Mouse (Mus musculus): ENCODE data around the gene Sfxn1.
A peak's percentile ranks its signal among the peaks of the same experiment; 100 is the strongest.

The Sfxn1 gene

DNA sequence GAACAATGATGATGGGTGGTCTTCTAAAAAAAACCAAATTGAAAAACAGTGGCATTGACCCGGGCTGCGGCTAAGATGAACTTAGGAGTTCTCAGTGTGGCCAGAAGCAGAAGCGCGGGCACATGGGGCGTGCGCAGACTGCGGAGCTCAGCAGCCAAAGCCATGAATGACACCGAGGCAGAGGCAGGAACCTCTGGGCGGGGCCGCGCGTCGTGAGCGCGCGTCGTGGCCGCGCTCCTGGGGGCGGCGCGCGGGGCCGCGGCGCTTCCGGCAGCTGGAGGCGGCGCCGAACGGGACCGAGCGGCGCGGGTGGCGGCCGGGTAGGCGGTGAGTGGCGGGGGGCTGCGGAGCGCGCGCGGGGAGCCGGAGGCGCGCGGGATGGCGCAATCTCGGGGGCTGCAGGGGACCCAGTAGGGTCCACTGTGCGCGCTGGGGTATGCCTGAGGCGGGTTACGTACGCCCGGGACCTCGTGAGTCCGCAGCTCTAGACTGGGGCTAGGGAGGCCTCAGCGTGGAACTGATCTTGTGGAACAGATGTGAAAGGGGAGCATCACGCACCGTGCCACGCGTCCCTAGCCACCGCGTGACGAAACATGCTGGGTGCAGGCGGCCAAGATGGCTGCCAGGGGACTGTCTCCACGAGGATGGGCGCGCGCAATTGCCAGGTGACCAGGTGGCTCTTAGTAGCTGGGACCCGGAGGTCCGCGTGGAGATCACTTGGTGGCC is at the start of gene Sfxn1:
TSS of gene Sfxn1 (plus strand) at position 264 of the 726 bp plus-strand sequence.
- peak; percentile 53 to 79 for DNase-seq (ENCODE audit: low spot score in 2 of 2)

DNA sequence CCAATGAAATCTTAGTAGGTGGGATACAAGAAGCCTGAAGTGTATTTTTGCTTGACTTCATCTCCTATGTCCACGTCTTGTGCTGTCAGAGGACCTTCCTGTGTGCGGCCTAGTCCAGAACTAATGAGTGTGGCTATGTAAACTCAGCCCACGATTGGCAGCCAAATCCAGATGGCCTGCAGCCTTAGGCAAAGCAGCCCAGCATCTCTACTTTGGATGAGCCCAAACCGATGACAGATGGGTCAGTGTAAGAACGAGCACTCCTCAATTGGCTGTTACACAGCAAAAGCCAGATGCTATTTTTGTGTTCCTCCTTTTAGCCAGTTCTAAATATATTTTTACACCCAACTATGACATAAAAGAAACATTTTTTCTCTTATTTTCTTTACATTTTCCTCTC is 48.4 kb upstream of the Sfxn1 start:
- DNase-seq (ENCODE audit: low spot score in 2 of 2), result no peak

DNA sequence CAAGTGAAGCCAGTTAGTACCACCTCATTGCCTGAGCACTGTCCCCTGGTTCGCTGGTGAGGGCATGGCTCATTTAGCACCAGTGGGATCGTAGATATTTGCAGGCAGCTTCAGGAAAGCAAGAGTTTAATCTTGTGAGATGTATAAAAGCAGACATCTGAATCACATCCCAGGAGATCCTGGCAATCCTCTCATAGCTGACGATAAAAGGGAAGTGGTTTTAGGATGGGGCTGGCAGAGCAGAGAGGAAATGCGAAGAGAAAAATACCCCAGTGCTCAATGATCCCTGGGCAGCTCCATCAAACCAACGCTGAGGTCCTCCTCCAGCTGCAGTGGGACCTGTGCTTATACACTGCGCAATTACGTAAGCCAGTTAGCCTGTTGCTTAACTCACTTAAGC is 44.6 kb upstream of the Sfxn1 start:
- no peak for DNase-seq (ENCODE audit: low spot score in 2 of 2)

DNA sequence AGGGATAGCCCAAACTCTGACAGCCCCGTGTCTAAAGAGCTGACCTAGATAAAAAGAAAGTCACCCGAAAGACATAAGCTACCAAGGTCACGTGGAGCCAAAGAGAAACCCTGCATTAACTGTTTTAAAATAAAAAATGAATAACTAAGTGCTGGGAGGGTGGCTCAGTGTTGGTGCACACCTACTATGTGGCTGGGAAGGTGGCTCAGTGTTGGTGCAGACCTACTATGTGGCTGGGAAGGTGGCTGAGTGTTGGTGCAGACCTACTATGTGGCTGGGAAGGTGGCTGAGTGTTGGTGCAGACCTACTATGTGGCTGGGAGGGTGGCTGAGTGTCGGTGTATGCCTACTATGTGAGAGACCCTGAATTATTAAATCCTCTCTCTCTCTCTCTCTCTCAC is 38.0 kb upstream of the Sfxn1 start:
- DNase-seq (ENCODE audit: low spot score in 2 of 2), result no peak

DNA sequence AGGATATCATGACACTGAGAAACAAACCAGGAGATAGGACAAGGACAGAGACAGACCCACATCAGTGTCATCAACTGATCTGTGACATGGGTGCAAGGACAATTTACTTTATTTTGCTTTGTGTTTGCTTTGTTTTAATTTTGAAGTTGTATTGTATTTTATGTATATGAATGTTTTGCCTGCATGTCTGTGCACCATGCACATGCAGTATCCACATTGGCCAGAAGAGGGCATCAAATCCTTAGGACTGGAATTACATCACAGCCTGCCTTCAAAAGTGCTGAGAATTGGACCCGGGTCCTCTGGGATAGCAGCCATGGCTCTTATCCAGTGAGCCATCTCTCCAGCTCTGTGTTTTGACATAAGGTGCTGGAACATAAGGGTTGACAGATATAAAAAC is 36.1 kb upstream of the Sfxn1 start:
- no peak for DNase-seq (ENCODE audit: low spot score in 2 of 2)

DNA sequence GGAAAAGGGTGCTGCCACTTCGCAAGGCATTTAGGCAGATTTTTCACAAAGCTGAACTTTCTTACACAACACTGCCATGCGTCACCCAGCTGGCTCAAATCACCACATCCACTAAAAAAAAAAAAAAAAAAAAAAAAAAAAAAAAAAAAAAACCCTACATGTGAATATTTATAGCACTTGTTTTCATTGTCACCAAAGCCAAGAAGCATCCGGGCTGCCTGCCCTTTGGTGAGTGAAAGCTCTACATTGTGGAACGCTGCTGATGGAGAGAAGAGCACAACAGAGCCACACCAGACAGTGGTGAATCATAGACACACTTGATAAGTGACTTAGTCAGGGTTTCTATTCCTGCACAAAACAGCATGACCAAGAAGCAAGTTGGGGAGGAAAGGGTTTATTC is 33.7 kb upstream of the Sfxn1 start:
- no peak for DNase-seq (ENCODE audit: low spot score in 2 of 2)

DNA sequence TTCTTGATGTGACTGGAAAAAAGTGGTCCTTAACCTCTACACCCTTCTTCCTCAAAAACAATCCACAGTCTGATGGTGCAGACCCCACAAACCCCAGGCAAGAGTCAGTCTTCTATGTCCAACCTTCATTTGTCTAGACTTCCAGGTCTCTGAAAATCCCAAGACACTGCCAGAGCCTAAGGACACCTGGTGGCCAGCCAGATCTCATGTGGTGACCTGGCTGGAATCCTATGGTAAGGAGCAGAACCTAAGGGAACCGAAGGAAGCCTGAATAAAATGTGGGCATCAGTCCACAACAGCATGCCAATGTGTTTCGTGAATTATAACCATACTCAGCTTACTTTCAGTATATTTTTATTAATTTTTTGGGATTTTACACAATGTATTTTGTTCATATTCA is 31.4 kb upstream of the Sfxn1 start:
- DNase-seq (ENCODE audit: low spot score in 2 of 2), result no peak

DNA sequence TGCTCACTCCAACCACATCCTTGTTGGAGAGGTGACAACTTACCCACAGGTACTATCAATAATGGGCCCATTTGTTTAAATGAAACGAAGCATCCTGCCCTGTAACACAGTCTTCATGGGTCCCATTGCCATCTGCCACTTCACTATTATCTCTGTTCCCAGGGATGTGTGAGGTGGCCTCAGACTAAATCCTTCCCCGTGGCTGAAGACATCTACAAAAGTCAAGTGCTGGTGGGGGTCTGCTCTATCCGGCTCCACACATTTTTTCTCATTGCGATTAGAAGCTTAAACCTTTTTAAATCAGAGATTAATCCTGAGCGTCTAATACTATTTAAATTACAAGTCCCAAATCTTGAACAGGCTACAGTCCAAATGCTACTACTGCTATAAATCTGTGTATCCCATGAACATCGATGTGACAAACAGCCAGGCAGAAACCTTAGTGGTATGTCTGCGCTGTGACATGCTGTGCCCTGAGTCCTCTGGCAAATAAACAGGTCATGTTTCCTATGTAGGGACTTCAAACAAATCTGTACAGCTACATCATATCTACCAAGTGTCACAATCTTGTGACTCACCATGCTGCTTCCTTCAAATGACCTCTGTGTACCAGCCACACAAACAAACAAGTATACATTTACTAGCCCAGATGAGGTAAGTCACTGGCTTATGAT is 22.9 kb upstream of the Sfxn1 start:
- no peak for DNase-seq (ENCODE audit: low spot score in 2 of 2)

DNA sequence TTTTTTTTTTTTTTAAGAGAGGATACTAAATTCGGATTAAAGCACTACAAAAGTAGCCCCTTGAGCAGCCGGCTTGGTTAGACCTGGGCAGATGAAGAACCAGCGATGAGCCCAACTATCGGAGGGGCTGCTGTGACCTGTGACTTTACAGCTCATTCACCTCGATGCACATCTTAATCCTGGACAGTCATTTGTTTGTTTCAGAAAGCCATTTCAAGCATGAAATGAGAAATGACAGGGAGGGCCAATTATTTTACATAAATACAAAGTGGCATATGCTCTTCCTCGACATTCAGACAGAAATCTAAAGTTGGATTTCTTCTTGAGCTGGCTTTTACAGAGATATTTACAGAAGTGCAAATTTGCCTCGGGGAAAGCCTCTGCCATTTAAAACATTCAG is 20.0 kb upstream of the Sfxn1 start:
- DNase-seq (ENCODE audit: low spot score in 2 of 2), result no peak

DNA sequence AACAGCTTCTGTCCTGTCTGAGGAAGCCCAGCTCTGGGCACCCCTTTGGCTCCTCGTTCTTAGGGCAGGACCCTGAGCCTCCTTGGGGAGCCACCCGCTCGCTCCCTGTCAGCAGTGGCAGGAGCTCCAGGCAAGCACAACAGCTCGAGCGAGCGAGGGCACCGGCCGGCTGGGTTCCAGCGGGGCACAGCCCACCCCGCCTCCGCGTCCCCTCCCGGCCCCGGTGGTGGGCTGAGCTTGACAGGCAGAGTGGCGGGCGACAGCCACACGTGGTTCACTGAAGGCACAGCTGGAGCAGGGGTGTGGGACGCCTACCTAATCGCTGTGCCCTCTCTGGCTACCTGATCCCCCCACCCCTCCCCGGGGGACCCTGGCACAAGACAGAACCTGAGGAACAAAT is 16.7 kb upstream of the Sfxn1 start:
- no peak for DNase-seq (ENCODE audit: low spot score in 2 of 2)

DNA sequence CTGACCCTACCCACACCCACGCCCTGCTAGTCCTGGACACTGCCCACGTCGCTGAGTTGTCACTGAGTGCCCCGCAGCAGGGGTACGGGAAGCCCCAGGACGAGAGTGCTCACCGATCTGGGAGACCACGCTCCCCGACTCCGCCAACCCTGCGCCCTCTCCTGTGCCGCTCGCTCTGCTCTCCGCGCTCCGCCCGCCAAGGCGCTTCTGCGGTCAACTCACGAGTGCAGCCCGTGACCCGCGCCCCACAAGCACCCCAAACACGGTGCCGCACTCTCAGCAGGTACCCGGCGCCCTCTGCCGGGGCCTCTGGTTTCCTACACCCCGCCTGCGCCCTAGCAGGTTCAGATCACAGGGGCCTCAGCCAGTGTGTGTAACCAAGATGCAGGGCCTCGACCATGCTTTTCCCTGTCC is 16.2 kb upstream of the Sfxn1 start, which contains the start of gene Drd1:
TSS of gene Drd1 (minus strand) at position 258 of the 414 bp plus-strand sequence.
- DNase-seq (ENCODE audit: low spot score in 2 of 2), result peak; percentile 16 to 69

DNA sequence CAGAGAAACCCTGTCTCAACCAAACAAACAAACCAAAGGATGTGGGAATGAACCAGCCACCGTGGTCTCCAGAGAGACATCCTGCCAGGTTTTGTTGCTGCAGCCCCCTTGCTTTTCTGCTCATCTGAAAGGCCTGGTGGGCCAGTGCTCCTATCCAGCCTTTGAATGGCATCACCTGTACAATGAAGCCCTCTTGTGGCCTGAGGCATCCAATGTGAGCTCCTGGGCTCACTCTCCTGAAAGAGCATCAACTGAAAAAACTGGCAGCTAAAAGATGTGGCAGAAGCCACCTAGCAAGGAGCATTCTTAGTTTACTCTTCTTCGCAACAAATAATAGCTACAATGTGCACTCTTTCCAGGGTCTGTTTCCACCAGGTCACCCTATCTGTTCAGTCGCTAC is 9.6 kb upstream of the Sfxn1 start:
- DNase-seq (ENCODE audit: low spot score in 2 of 2), result no peak

DNA sequence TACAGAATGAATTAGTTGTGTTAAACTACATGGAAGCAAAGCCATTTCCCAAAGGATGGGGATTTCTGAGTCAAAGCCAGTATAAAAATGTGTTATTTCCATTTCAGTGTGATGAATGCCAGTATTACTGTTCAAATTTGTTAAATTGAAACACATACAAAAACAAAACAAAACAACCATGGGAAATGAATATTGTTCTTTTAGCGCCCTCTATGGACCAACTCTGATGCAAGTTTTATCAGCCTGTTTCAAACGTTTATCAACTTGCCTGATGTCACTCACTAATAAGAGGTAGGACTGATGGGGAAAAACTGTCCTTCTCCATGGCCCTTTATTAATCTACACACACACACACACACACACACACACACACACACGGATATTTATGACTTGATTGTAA is 8.4 kb upstream of the Sfxn1 start:
- DNase-seq (ENCODE audit: low spot score in 2 of 2), result no peak

DNA sequence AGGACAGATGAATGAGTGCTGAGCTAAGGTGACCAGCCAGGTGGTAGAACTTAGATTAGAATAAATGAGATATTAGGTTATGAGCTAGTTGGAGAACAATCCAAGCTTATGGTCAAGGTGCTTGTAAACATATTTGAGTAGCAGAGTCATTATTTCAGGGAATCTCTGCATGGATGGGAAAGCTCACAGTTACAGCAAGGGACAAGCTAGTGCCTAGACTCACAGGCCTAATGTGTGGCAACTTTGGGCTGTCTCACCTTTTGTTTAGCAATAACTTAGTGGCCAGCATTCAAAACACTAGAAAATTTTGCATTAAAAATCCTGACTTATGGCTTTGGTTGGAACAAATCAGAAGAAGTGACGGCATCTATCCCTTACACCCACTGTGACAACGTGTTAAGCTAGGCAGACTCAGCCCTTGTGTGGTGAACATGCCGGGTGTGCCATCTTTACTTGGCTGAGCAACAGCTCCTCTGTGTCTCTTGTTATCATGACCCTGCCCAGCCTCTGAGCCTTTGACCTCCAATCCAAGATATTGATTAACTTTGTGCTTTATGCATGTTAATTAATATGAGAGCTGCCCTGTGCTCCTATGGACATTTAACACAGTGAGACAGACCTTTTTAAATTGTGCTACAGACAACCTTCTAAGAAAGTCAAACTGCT is 5.5 kb upstream of the Sfxn1 start:
- no peak for DNase-seq (ENCODE audit: low spot score in 2 of 2)

DNA sequence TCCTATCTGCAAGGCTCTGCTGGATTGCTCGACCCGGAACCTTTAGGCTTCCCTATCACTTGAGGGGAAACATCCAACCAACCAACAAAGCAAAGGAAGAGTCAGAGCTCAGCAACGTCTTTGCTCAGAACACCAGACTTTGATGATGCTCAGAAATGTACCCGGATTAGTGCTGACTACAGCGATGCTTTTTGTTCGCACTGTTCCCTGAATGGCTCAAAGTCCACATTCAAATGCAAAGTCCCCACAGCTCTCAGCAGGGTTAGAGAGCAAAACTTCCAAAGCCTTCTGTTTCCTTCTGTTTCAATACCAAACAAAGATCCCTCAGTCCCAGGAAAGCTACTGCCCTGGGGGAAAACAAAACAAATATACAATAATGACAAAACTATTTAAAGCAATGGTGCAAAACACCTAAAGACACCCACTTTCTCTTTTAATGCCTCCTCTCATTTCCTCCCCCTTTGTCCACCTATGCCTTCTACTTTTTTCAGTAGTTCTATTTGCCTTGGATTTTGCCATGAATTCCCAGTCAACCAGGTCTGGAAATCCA is 4.0 kb upstream of the Sfxn1 start:
- no peak for DNase-seq (ENCODE audit: low spot score in 2 of 2)

DNA sequence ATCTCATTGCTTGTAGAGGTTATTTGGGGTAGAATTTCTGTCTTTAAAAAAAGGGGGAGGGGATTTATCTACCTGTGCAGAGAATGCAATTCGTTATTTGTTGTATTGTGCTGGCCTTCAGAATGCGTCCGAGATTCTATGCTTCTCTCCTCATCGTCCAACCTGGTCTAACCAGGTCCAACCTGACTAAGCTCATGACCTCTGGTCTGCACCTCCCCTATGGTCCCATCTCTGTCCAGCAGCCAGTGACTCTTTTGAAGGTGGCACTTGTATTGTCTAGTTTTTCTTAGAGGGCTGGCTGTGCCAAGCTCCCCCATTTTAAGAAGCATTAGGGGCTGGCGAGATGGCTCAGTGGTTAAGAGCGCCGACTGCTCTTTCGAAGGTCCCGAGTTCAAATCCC is 658 bp upstream of the Sfxn1 start:
- no peak for DNase-seq (ENCODE audit: low spot score in 2 of 2)

DNA sequence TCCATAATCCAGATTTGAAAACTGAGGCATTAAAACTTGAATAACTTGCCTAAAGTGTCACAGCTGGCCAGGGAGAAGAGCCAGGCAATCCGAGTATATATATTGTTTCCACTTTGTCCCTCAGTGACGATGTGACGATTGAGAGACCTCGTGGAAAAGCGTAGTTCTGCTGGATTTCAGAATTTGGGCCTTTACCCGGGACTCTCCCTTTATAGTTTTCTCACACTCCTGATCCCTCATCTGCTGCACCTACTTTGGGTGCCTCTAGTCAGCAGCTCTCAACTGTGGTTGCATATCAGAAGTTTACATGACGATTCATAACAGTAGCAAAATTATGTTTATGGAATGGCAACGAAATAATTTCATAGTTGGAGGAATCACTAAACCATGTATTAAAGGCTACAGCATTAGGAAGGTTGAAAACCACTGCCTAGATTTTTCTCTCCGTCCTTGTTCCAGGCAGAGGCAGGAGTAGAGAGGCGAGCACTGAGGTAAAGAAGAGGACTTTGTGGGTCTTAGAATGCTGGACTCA is 923 bp downstream of the Sfxn1 start:
- DNase-seq (ENCODE audit: low spot score in 2 of 2), result peak in 1 of 2 experiments; percentile 10

DNA sequence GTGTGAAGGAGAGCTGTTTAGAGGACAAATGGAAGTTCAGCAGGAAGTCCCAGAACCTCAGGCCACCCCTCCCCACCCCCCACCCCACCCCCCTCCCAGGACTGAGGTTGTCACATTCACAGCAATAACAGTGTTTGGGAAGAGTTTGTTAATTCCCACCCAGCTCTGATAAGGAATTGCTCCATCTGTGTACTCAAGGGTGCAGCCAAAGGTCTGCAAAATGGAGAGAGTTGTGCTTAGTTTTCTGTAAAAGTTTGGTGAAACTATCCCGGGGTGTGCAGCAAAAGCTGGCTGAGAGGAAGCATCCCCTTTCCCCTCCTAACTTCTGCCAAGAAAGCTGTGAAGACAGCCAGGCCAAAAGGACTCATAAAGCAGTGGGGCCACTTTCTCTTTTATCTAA is 1.4 kb downstream of the Sfxn1 start:
- no peak for DNase-seq (ENCODE audit: low spot score in 2 of 2)

DNA sequence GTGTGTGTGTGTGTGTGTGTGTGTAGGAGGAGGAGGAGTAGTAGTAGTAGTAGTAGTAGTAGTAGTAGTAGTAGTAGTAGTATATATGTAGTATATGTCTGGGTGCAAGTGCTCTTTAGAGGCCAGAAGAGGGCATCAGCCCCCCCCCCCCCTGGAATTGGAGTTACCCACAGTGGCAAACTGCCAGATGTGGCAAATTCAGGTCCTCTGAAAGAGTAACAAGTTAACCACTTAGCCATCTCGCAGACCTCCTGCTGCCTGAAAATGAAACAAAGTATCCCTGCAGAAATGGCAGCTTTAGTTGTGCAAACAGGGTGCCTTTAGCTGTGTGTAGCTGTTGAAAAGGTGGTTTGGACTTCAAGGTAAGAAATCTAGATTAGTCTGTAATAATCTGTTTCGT is 1.8 kb downstream of the Sfxn1 start:
- DNase-seq (ENCODE audit: low spot score in 2 of 2), result no peak

DNA sequence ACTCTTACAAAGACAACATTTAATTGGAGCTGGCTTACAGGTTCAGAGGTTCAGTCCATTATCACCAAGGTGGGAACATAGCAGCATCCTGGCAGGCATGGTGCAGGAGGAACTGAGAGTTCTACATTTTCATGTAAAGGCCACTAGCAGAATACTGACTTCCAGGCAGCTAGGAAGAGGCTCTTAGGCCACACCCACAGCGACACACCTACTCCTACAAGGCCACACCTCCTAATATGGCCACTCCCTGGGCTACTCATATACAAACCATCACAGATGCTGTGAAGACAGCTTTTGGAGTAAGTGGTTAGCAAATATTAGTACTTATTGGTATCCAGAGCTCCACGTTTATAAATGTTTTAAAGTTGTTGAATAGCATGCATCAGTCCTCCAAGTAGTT is 3.7 kb downstream of the Sfxn1 start:
- DNase-seq (ENCODE audit: low spot score in 2 of 2), result peak in 1 of 2 experiments; percentile 42

DNA sequence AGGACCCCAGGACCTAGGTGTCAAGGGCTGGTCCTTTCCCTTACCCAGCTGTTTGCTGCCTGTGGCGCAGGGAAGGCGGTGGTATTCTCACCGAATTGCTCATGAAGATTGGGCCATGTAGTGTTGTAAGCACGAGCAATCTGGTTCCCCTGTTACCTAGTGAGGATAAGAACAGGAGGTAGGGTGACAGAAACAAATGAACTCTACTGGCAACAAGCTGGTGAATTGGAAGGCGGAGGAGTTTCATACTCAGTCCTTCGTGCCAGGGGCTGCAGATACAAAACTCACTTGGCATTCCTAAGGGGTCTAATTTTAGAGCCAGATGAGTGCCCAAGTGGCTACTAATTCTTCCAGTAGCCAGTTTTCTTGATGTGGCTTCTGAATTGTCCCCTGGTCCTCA is 4.4 kb downstream of the Sfxn1 start:
- no peak for DNase-seq (ENCODE audit: low spot score in 2 of 2)

DNA sequence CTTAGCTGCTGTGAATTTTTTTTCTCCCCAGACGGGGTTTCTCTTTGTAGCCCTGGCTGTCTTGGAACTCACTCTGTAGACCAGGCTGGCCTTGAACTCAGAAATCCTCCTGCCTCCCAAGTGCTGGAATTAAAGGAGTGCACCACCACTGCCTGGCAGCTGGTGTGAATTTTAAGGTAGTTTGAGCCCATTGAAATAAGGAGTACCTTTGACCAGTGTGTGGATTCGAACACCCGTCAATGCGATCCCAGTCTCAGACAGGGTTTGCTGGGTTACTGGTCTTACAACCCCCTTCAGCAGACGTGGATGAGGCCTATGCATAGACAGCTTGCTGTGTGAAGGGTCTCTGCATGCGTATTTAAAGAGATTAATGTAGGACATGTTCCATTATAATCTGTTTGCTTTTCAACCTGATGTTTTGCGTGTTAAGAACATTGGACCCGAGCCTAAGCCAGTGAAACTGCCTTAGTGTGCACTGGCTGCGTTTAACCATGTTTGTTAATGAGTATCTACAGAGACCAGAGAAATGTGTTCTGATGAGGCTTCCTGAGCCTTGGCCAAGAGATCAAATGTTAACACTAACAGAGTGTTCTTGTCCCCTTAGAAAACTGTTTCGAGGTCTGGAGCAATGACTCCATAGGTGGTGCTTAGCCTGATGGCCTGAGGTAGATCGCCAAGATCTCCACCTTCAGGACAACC is 5.2 kb downstream of the Sfxn1 start:
- no peak for DNase-seq (ENCODE audit: low spot score in 2 of 2)

Measured in spleen, postnatal 10 days (tissue).